Mouse (Mus musculus): ENCODE results near the gene Stxbp5. TPM values are rescaled to one million over a fixed set of nuclear protein-coding genes. Genes with fewer than 3 reads are reported as not detected.
A peak's percentile ranks its signal among the peaks of the same experiment; 100 is the strongest.

Gene Stxbp5
- polyA plus RNA-seq, 1 experiment from 2014 or later = 13.4 TPM

GRCm38 (mm10) chr10:9859476-9859875 is 41.4 kb downstream of the Stxbp5 start:
- ATAC-seq = no peak
- TF ChIP-seq CTCF (IDR thresholded peaks at IDR 0.05) = no peak
- no peaks in the 10 kb centered on the region for H3K27me3 ChIP-seq
- ChIA-PET POLR2A (no interaction called here), CTCF (interaction anchor here (1.6 kb wide), 1 partner anchor 25 kb away, joined by 5 read pairs; no protein-coding TSS in a partner anchor)
- no peak for DNase-seq (ENCODE audit: low read depth, low spot score)
- in situ Hi-C loops (cut with MboI; ENCODE audit: low pct_unique_long_range_greater_than_20kb) = no loop called here

GRCm38 (mm10) chr10:9857850-9858249 is 43.0 kb downstream of the Stxbp5 start:
- DNase-seq (ENCODE audit: low read depth, low spot score) (no peak), ATAC-seq (no peak)
- no peaks in the 10 kb centered on the region for H3K27me3 ChIP-seq
- in situ Hi-C loops (cut with MboI; ENCODE audit: low pct_unique_long_range_greater_than_20kb) = no loop called here
- POLR2A ChIA-PET = no interaction called here
- CTCF ChIA-PET = no interaction called here
- no peak for TF ChIP-seq CTCF (IDR thresholded peaks at IDR 0.05)

GRCm38 (mm10) chr10:9856792-9857191 is 44.1 kb downstream of the Stxbp5 start:
- TF ChIP-seq CTCF (IDR thresholded peaks at IDR 0.05) = no peak
- in situ Hi-C loops (cut with MboI; ENCODE audit: low pct_unique_long_range_greater_than_20kb) = no loop called here
- POLR2A ChIA-PET = no interaction called here
- ATAC-seq (no peak), DNase-seq (ENCODE audit: low read depth, low spot score) (no peak)
- CTCF ChIA-PET = interaction anchor here (1.3 to 1.9 kb wide), 3 partner anchors 15 to 60 kb away, joined by 3 to 4 read pairs (median 3); no protein-coding TSS in a partner anchor
- H3K27me3 ChIP-seq = no peaks in the 10 kb centered on the region

- TF ChIP-seq CTCF (IDR thresholded peaks at IDR 0.05) = no peak
- H3K27me3 ChIP-seq = no peaks in the 10 kb centered on the region
- ATAC-seq = no peak
- DNase-seq (ENCODE audit: low read depth, low spot score) = no peak
- CTCF ChIA-PET = no interaction called here
- POLR2A ChIA-PET = no interaction called here
- in situ Hi-C loops (cut with MboI; ENCODE audit: low pct_unique_long_range_greater_than_20kb) = no loop called here
Measured at GRCm38 (mm10) chr10:9846408-9846807, 54.5 kb downstream of the Stxbp5 start.

GRCm38 (mm10) chr10:9839408-9839807 is 61.5 kb downstream of the Stxbp5 start:
- TF ChIP-seq CTCF (IDR thresholded peaks at IDR 0.05) = no peak
- CTCF ChIA-PET = no interaction called here
- no peak for ATAC-seq
- DNase-seq (ENCODE audit: low read depth, low spot score) = no peak
- POLR2A ChIA-PET = no interaction called here
- in situ Hi-C loops (cut with MboI; ENCODE audit: low pct_unique_long_range_greater_than_20kb) = no loop called here
- no peaks in the 10 kb centered on the region for H3K27me3 ChIP-seq

- no peak for TF ChIP-seq CTCF (IDR thresholded peaks at IDR 0.05)
- ChIA-PET CTCF (interaction anchor here (1.0 kb wide), 1 partner anchor 505 kb away, joined by 3 read pairs; no protein-coding TSS in a partner anchor), POLR2A (no interaction called here)
- in situ Hi-C loops (cut with MboI; ENCODE audit: low pct_unique_long_range_greater_than_20kb) = no loop called here
- ATAC-seq (no peak), DNase-seq (ENCODE audit: low read depth, low spot score) (no peak)
- H3K27me3 ChIP-seq = no peaks in the 10 kb centered on the region
Measured at GRCm38 (mm10) chr10:9834986-9835385, 65.9 kb downstream of the Stxbp5 start.

- ATAC-seq (no peak), DNase-seq (ENCODE audit: low read depth, low spot score) (no peak)
- ChIA-PET CTCF (interaction anchor here (1.2 kb wide), 1 partner anchor 12 kb away, joined by 3 read pairs; no protein-coding TSS in a partner anchor), POLR2A (no interaction called here)
- in situ Hi-C loops (cut with MboI; ENCODE audit: low pct_unique_long_range_greater_than_20kb) = no loop called here
- TF ChIP-seq CTCF (IDR thresholded peaks at IDR 0.05) = no peak
- H3K27me3 ChIP-seq = no peaks in the 10 kb centered on the region
Measured at GRCm38 (mm10) chr10:9832937-9833336, 67.9 kb downstream of the Stxbp5 start.

GRCm38 (mm10) chr10:9829744-9830143 is 71.1 kb downstream of the Stxbp5 start:
- no peak for TF ChIP-seq CTCF (IDR thresholded peaks at IDR 0.05)
- in situ Hi-C loops (cut with MboI; ENCODE audit: low pct_unique_long_range_greater_than_20kb) = no loop called here

GRCm38 (mm10) chr10:9821299-9821698 is 79.6 kb downstream of the Stxbp5 start:
- no peaks in the 10 kb centered on the region for H3K27me3 ChIP-seq
- peak; percentile 22 for TF ChIP-seq CTCF (IDR thresholded peaks at IDR 0.05)
- in situ Hi-C loops (cut with MboI; ENCODE audit: low pct_unique_long_range_greater_than_20kb) = loop anchor here (25.0 kb wide), 1 partner anchor 1366 kb away; no protein-coding TSS in a partner anchor
- DNase-seq (ENCODE audit: low read depth, low spot score) = no peak
- CTCF ChIA-PET = interaction anchor here (1.2 to 1.3 kb wide), 3 partner anchors 11 to 493 kb away, joined by 3 read pairs; no protein-coding TSS in a partner anchor
- ATAC-seq = no peak
- POLR2A ChIA-PET = no interaction called here

More at GRCm38 (mm10) chr10:9829744-9830143, 71.1 kb downstream of the Stxbp5 start:
- DNase-seq (ENCODE audit: low read depth, low spot score) = no peak
- ATAC-seq = no peak
- H3K27me3 ChIP-seq = no peaks in the 10 kb centered on the region
- ChIA-PET CTCF (interaction anchor here (0.8 kb wide), 1 partner anchor 10 kb away, joined by 4 read pairs; no protein-coding TSS in a partner anchor), POLR2A (no interaction called here)

- ChIA-PET CTCF (no interaction called here), POLR2A (interaction anchor here (1.0 kb wide), 1 partner anchor 12 kb away, joined by 3 read pairs; no protein-coding TSS in a partner anchor)
- DNase-seq (ENCODE audit: low read depth, low spot score) = no peak
- ATAC-seq = no peak
- TF ChIP-seq CTCF (IDR thresholded peaks at IDR 0.05) = no peak
- in situ Hi-C loops (cut with MboI; ENCODE audit: low pct_unique_long_range_greater_than_20kb) = loop anchor here (10.0 to 25.0 kb wide), 2 partner anchors 736 to 1369 kb away; partner anchors contain the start of gene Rab32
- no peaks in the 10 kb centered on the region for H3K27me3 ChIP-seq
Measured at GRCm38 (mm10) chr10:9818574-9818973, 82.3 kb downstream of the Stxbp5 start.

GRCm38 (mm10) chr10:9813926-9814325 is 87.0 kb downstream of the Stxbp5 start:
- in situ Hi-C loops (cut with MboI; ENCODE audit: low pct_unique_long_range_greater_than_20kb) = loop anchor here (5.0 to 25.0 kb wide), 3 partner anchors 508 to 1373 kb away; partner anchors contain the start of gene Rab32
- DNase-seq (ENCODE audit: low read depth, low spot score) (no peak), ATAC-seq (peak; percentile 85)
- ChIA-PET CTCF (interaction anchor here (1.5 to 1.6 kb wide), 2 partner anchors 11 to 500 kb away, joined by 5 read pairs; no protein-coding TSS in a partner anchor), POLR2A (no interaction called here)
- no peaks in the 10 kb centered on the region for H3K27me3 ChIP-seq
- peak; percentile 38 for TF ChIP-seq CTCF (IDR thresholded peaks at IDR 0.05)
